Mouse (Mus musculus) C2C12 (cell line): ENCODE measurements around the gene Mtfr1l. TPM values are rescaled to one million over a fixed set of nuclear protein-coding genes. Genes with fewer than 3 reads are reported as not detected.

ENCODE experiments used
- H3K27me3 ChIP-seq: one replicate; pipeline ENCODE4 v1.6.1; 2011; ENCODE audit not compliant: control insufficient read depth, insufficient read depth, insufficient read length
- H3K36me3 ChIP-seq: one replicate; pipeline ENCODE4 v1.6.1; 2011; ENCODE audit not compliant: control insufficient read depth, insufficient read depth
- H3K4me3 ChIP-seq: one replicate; pipeline ENCODE4 v1.5.1; 2011; ENCODE audit warnings: mild to moderate bottlenecking, control low read depth; ENCODE audit not compliant: poor library complexity, insufficient read depth, severe bottlenecking
- H3K79me2 ChIP-seq: one replicate; pipeline ENCODE4 v1.6.1; 2011; ENCODE audit not compliant: control insufficient read depth, insufficient read depth
- H3K79me3 ChIP-seq: one replicate; pipeline ENCODE4 v1.6.1; 2011; ENCODE audit warnings: low read depth, control low read depth
- H3ac ChIP-seq: one replicate; pipeline ENCODE3; 2011; ENCODE audit warnings: low read depth; ENCODE audit not compliant: control insufficient read depth, insufficient read length
- CEBPB ChIP-seq: IDR thresholded peaks from one replicate; pipeline ENCODE4 v1.6.1; 2011; ENCODE audit warnings: low read depth, mild to moderate bottlenecking, control low read depth, moderate library complexity
- CTCF ChIP-seq: IDR thresholded peaks from one replicate; pipeline ENCODE4 v1.5.1; 2011; ENCODE audit not compliant: control insufficient read depth, insufficient read depth, insufficient read length
- FOSL1 ChIP-seq: IDR thresholded peaks from one replicate; pipeline ENCODE4 v1.8.0; 2011; ENCODE audit warnings: mild to moderate bottlenecking, low read length; ENCODE audit not compliant: poor library complexity, insufficient read depth, severe bottlenecking
- MAX ChIP-seq: IDR thresholded peaks from one replicate; pipeline ENCODE4 v1.6.1; 2011; ENCODE audit warnings: mild to moderate bottlenecking, control low read depth
- MYOD1 ChIP-seq: IDR thresholded peaks from one replicate; pipeline ENCODE4 v1.6.1; 2011; ENCODE audit warnings: low read depth; ENCODE audit not compliant: control insufficient read depth, insufficient read length
- MYOG ChIP-seq: IDR thresholded peaks from one replicate; pipeline ENCODE4 v1.6.1; 2011; ENCODE audit not compliant: control insufficient read depth, insufficient read length; ENCODE audit errors: extremely low read depth
- USF1 ChIP-seq: IDR thresholded peaks from one replicate; pipeline ENCODE4 v1.6.1; 2011; ENCODE audit warnings: low read depth, mild to moderate bottlenecking, control low read depth, moderate library complexity
- polyA plus RNA-seq: library from polyadenylated mRNA; unstranded; fragments of >200 nt; fragmentation: generic; extraction: Trizol; gene quantifications from one replicate; pipeline ENCODE4 v1.2.1, GENCODE M21; 2012; ENCODE audit warnings: missing spikeins

Mtfr1l gene
- polyA plus RNA-seq, 1 experiment, result 66.6 TPM

- peak within 1 kb of the TSS; percentile 43 for H3K4me3 ChIP-seq
- peaks cover 6% of the 10 kb centered on the region for H3K36me3 ChIP-seq
- no peaks in the 10 kb centered on the region for H3K27me3 ChIP-seq
- peaks cover 26% of the 10 kb centered on the region for H3K79me3 ChIP-seq
- H3ac ChIP-seq, result peak within 1 kb of the TSS; percentile 86
- TF ChIP-seq MAX (peak; percentile 2), USF1 (no peak)
- H3K79me2 ChIP-seq, result peaks cover 44% of the 10 kb centered on the region
These were observed 24.3 kb downstream of the Mtfr1l start, which contains the start of gene Aunip for GRCm38 (mm10) chr4:134510845-134511411. TSS of gene Aunip (plus strand) at chr4:134510999.

DNA sequence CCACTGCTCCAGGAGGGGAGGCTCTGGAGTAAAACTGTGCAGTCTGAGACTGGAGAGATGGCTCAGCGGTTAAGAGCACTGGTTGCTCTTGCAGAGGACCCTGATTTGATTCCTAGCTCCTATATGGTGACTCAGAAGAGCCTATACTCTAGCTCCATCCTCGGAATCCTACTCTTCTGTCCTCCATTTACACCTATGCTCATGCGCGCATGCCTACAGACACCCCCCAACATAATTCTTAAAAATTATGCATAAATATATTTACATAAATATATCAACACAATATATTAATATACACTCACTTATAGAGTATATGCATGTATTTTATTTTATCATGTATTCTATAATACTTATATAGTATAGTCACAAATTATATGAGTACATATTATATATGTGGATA lies 24.8 kb downstream of the Mtfr1l start:
- peaks cover 22% of the 10 kb centered on the region for H3K79me3 ChIP-seq
- H3K36me3 ChIP-seq, result peaks cover 6% of the 10 kb centered on the region
- no peaks in the 10 kb centered on the region for H3K27me3 ChIP-seq
- H3K79me2 ChIP-seq, result peaks cover 39% of the 10 kb centered on the region
- H3ac ChIP-seq, result no peak overlapping the region
- H3K4me3 ChIP-seq, result no peak overlapping the region
- TF ChIP-seq CEBPB (no peak), MAX (no peak), CTCF (no peak), MYOG (no peak), USF1 (no peak), FOSL1 (no peak)

DNA sequence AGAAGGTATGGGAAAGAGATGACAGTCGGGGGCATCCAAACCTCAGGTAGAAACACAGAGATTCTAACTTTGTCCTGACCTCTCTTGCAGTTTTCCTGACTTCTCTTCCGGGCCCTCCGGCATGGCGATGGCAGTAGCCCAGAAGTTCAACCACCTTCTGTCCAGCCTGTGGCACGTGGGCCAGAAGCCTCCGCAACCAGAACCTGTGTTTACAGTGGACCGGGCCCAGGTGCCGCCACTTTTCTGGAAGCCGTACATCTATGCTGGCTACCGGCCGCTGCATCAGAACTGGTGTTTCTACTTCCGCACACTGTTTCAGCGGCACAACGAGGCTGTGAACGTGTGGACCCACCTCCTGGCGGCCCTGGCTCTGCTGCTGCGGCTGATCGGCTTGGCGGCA lies 28.5 kb downstream of the Mtfr1l start:
- no peaks in the 10 kb centered on the region for H3K36me3 ChIP-seq
- no peaks in the 10 kb centered on the region for H3K27me3 ChIP-seq
- peaks cover 5% of the 10 kb centered on the region for H3K79me3 ChIP-seq
- H3K4me3 ChIP-seq, result no peak overlapping the region
- TF ChIP-seq USF1 (no peak), MAX (no peak), FOSL1 (no peak), MYOD1 (no peak), CEBPB (no peak), CTCF (no peak), MYOG (no peak)
- H3K79me2 ChIP-seq, result peaks cover 8% of the 10 kb centered on the region
- H3ac ChIP-seq, result no peak overlapping the region

GRCm38 (mm10) chr4:134505966-134506594 lies 29.1 kb downstream of the Mtfr1l start:
- Histone ChIP-seq H3K36me3 (no peaks in the 10 kb centered on the region), H3ac (no peak overlapping the region), H3K79me3 (no peaks in the 10 kb centered on the region), H3K4me3 (no peak overlapping the region), H3K79me2 (peaks cover 1% of the 10 kb centered on the region), H3K27me3 (no peaks in the 10 kb centered on the region)
- TF ChIP-seq MYOD1 (no peak), MAX (no peak), MYOG (no peak), FOSL1 (no peak), USF1 (no peak), CTCF (no peak), CEBPB (no peak)

GRCm38 (mm10) chr4:134505303-134505789 lies 29.8 kb downstream of the Mtfr1l start:
- Histone ChIP-seq H3ac (no peak overlapping the region), H3K79me2 (no peaks in the 10 kb centered on the region), H3K4me3 (no peak overlapping the region), H3K27me3 (no peaks in the 10 kb centered on the region), H3K79me3 (no peaks in the 10 kb centered on the region), H3K36me3 (no peaks in the 10 kb centered on the region)
- TF ChIP-seq MAX (no peak), USF1 (no peak), CEBPB (no peak), MYOG (no peak), CTCF (no peak), FOSL1 (no peak), MYOD1 (no peak)

DNA sequence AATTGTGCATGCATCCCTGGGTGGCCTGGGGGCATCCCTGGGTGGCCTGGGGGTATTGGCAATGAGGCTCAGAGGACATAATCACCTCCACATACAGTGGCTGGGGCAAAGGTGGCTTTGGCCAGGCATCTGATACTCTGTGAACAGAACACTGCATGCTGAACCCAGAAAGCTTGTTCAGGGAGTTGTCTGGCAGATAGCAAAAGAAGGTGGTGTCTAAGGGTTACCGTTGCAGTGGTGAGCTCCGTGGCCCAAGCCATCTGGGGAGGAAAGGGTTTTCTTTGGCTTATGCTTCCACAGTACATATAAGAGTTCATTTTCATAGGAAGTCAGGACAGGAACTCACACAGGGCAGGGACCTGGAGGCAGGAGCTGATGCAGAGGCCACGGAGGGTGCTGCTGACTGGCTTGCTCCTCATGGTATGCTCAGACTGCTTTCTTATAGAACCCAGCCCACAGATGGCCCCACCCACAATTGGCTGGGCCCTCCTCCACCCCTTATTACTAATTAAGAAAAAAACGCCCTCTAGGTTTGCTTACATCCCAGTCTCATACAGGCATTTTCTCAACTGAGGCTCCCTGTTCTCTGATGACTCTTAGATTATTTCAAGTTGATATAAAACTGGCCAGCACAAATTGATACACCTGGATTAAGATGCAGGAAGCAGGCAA lies 31.4 kb downstream of the Mtfr1l start:
- H3ac ChIP-seq, result no peak overlapping the region
- TF ChIP-seq MYOG (no peak), CEBPB (no peak), MAX (no peak), USF1 (no peak), FOSL1 (no peak), CTCF (no peak), MYOD1 (no peak)

More for the DNA sequence above, 31.4 kb downstream of the Mtfr1l start:
- H3K36me3 ChIP-seq, result no peaks in the 10 kb centered on the region
- no peaks in the 10 kb centered on the region for H3K27me3 ChIP-seq
- no peaks in the 10 kb centered on the region for H3K79me3 ChIP-seq
- H3K4me3 ChIP-seq, result no peak overlapping the region
- no peaks in the 10 kb centered on the region for H3K79me2 ChIP-seq
